Mouse (Mus musculus): ENCODE results near the gene Gm47995.
"Not testable (repeated sequence)": the region's sequence is repeated elsewhere in the genome, so short reads cannot be mapped to it uniquely, and the experiment has no call there.

Gm47995 gene

GRCm38 (mm10) chr1:151186879-151187424 is 11.3 kb upstream of the Gm47995 start:
- not testable (repeated sequence) for DNase-seq (ENCODE audit: low spot score in 2 of 2)

GRCm38 (mm10) chr1:151188469-151188868 is 9.8 kb upstream of the Gm47995 start:
- no peak for DNase-seq (ENCODE audit: low spot score in 2 of 2)

GRCm38 (mm10) chr1:151192075-151192474 is 6.2 kb upstream of the Gm47995 start, which contains the start of gene Gm8947:
Gene Gm8947, plus strand, starts transcription at chr1:151192376.
- not testable (repeated sequence) for DNase-seq (ENCODE audit: low spot score in 2 of 2)

- DNase-seq (ENCODE audit: low spot score in 2 of 2), result not testable (repeated sequence)
These were observed 5.5 kb upstream of the Gm47995 start for GRCm38 (mm10) chr1:151192739-151193138.

- not testable (repeated sequence) for DNase-seq (ENCODE audit: low spot score in 2 of 2)
These were observed 2.3 kb upstream of the Gm47995 start for GRCm38 (mm10) chr1:151195986-151196385.

- DNase-seq (ENCODE audit: low spot score in 2 of 2), result not testable (repeated sequence)
These were observed 1.6 kb upstream of the Gm47995 start for GRCm38 (mm10) chr1:151196690-151197089.

GRCm38 (mm10) chr1:151200620-151201019 is 2.4 kb downstream of the Gm47995 start:
- not testable (repeated sequence) for DNase-seq (ENCODE audit: low spot score in 2 of 2)

GRCm38 (mm10) chr1:151202771-151203170 is 4.5 kb downstream of the Gm47995 start:
- DNase-seq (ENCODE audit: low spot score in 2 of 2), result not testable (repeated sequence)

GRCm38 (mm10) chr1:151203818-151204217 is 5.6 kb downstream of the Gm47995 start, which contains the start of gene 3110040M04Rik:
Gene 3110040M04Rik, plus strand, starts transcription at chr1:151204121.
- not testable (repeated sequence) for DNase-seq (ENCODE audit: low spot score in 2 of 2)

- not testable (repeated sequence) for DNase-seq (ENCODE audit: low spot score in 2 of 2)
These were observed 10.2 kb downstream of the Gm47995 start for GRCm38 (mm10) chr1:151208493-151208892.

GRCm38 (mm10) chr1:151208944-151209343 is 10.7 kb downstream of the Gm47995 start:
- DNase-seq (ENCODE audit: low spot score in 2 of 2), result not testable (repeated sequence)

GRCm38 (mm10) chr1:151209824-151210355 is 11.6 kb downstream of the Gm47995 start, which contains the start of gene Gm47996:
Gene Gm47996, plus strand, starts transcription at chr1:151210131.
- DNase-seq (ENCODE audit: low spot score in 2 of 2), result peak; percentile 66 to 82

GRCm38 (mm10) chr1:151211666-151212065 is 13.4 kb downstream of the Gm47995 start:
- DNase-seq (ENCODE audit: low spot score in 2 of 2), result not testable (repeated sequence)

- DNase-seq (ENCODE audit: low spot score in 2 of 2), result no peak
These were observed 16.6 kb downstream of the Gm47995 start for GRCm38 (mm10) chr1:151214862-151215261.

GRCm38 (mm10) chr1:151215985-151216384 is 17.7 kb downstream of the Gm47995 start:
- DNase-seq (ENCODE audit: low spot score in 2 of 2), result no peak

- no peak for DNase-seq (ENCODE audit: low spot score in 2 of 2)
These were observed 18.2 kb downstream of the Gm47995 start for GRCm38 (mm10) chr1:151216417-151216816.

GRCm38 (mm10) chr1:151219045-151219444 is 20.8 kb downstream of the Gm47995 start:
- no peak for DNase-seq (ENCODE audit: low spot score in 2 of 2)

- no peak for DNase-seq (ENCODE audit: low spot score in 2 of 2)
These were observed 21.9 kb downstream of the Gm47995 start for GRCm38 (mm10) chr1:151220098-151220497.

GRCm38 (mm10) chr1:151222561-151223267 is 24.5 kb downstream of the Gm47995 start:
- no peak for DNase-seq (ENCODE audit: low spot score in 2 of 2)

GRCm38 (mm10) chr1:151223377-151223776 is 25.1 kb downstream of the Gm47995 start:
- DNase-seq (ENCODE audit: low spot score in 2 of 2), result no peak

- DNase-seq (ENCODE audit: low spot score in 2 of 2), result no peak
These were observed 26.3 kb downstream of the Gm47995 start for GRCm38 (mm10) chr1:151224536-151224935.

- peak in 1 of 2 experiments; percentile 52 for DNase-seq (ENCODE audit: low spot score in 2 of 2)
These were observed 29.3 kb downstream of the Gm47995 start for GRCm38 (mm10) chr1:151227506-151227905.

All from spleen, postnatal 4 days (tissue).